Mouse (Mus musculus) bone marrow, adult 2 months (tissue): ENCODE measurements around the gene Cnp.

Experiments used
- CTCF ChIP-seq: fragments of 200-500 bp; IDR thresholded peaks from 2 replicates; pipeline ENCODE4 v1.5.1; 2011; ENCODE audit warnings: low read length, control low read depth; ENCODE audit not compliant: control insufficient read depth, insufficient read depth
- POLR2A ChIP-seq: fragments of 200-500 bp; IDR thresholded peaks from 2 replicates; pipeline ENCODE4 v1.6.1; 2011; ENCODE audit warnings: low read depth, mild to moderate bottlenecking, control low read depth, low read length, borderline replicate concordance; ENCODE audit not compliant: control insufficient read depth

DNA sequence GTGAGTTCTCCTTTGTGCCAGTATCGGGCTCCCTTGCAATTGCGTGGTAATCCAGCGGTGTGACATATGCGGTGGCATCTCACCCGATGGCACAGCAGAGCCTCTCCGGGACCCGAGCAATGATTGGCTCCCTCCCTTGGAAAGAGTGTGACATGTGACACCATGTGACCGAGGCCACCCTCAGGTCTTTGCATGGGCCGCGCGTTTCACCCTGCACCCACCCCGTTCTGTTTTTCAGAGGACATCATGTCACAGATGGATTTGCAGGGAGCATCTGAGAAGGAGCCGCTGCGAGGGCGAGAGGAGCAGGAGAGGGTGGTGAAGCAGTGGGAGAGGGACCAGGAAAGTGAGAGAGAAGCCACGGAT, 3.5 kb upstream of the Cnp start:
- TF ChIP-seq POLR2A (no peak), CTCF (no peak)
